Mouse (Mus musculus) spleen, adult 12 weeks (tissue): ENCODE data around the gene Klf16.

ENCODE experiments used
- DNase-seq: peaks from one replicate; pipeline ENCODE4 v3.0.0; 2022; ENCODE audit warnings: low spot score

Gene Klf16

GRCm38 (mm10) chr10:80574896-80575295, 2.2 kb downstream of the Klf16 start:
- no peak for DNase-seq

GRCm38 (mm10) chr10:80573944-80574343, 3.2 kb downstream of the Klf16 start:
- no peak for DNase-seq

- DNase-seq: peak; percentile 46
Measured at GRCm38 (mm10) chr10:80572477-80572876, 4.6 kb downstream of the Klf16 start.

GRCm38 (mm10) chr10:80570871-80571836, 6.0 kb downstream of the Klf16 start:
- DNase-seq: no peak

- DNase-seq: no peak
Measured at GRCm38 (mm10) chr10:80570419-80570818, 6.7 kb downstream of the Klf16 start.

GRCm38 (mm10) chr10:80569664-80570066, 7.5 kb downstream of the Klf16 start:
- peak; percentile 79 for DNase-seq

- no peak for DNase-seq
Measured at GRCm38 (mm10) chr10:80568876-80569275, 8.2 kb downstream of the Klf16 start.

GRCm38 (mm10) chr10:80566375-80567092, 10.6 kb downstream of the Klf16 start:
- peak; percentile 86 for DNase-seq

- peak; percentile 93 for DNase-seq
Measured at GRCm38 (mm10) chr10:80561116-80561944, 15.8 kb downstream of the Klf16 start, which contains the start of gene Rexo1. Gene Rexo1, minus strand, starts transcription at chr10:80561560.

GRCm38 (mm10) chr10:80560621-80561020, 16.5 kb downstream of the Klf16 start:
- no peak for DNase-seq

- no peak for DNase-seq
Measured at GRCm38 (mm10) chr10:80559431-80559830, 17.7 kb downstream of the Klf16 start.

GRCm38 (mm10) chr10:80557346-80557965, 19.7 kb downstream of the Klf16 start:
- peak; percentile 78 for DNase-seq

GRCm38 (mm10) chr10:80553997-80554396, 23.1 kb downstream of the Klf16 start:
- DNase-seq: no peak

- peak; percentile 62 for DNase-seq
Measured at GRCm38 (mm10) chr10:80553575-80553974, 23.5 kb downstream of the Klf16 start.

GRCm38 (mm10) chr10:80552364-80552763, 24.8 kb downstream of the Klf16 start:
- no peak for DNase-seq

GRCm38 (mm10) chr10:80549279-80549678, 27.8 kb downstream of the Klf16 start:
- DNase-seq: no peak

GRCm38 (mm10) chr10:80548428-80549006, 28.6 kb downstream of the Klf16 start:
- peak; percentile 58 for DNase-seq

GRCm38 (mm10) chr10:80547539-80547938, 29.6 kb downstream of the Klf16 start:
- no peak for DNase-seq

- DNase-seq: no peak
Measured at GRCm38 (mm10) chr10:80546945-80547344, 30.2 kb downstream of the Klf16 start.

GRCm38 (mm10) chr10:80545590-80545989, 31.5 kb downstream of the Klf16 start:
- no peak for DNase-seq

GRCm38 (mm10) chr10:80543873-80544272, 33.2 kb downstream of the Klf16 start:
- no peak for DNase-seq
